Mouse (Mus musculus): Measurements from ENCODE around the gene Tssc4.

DNA sequence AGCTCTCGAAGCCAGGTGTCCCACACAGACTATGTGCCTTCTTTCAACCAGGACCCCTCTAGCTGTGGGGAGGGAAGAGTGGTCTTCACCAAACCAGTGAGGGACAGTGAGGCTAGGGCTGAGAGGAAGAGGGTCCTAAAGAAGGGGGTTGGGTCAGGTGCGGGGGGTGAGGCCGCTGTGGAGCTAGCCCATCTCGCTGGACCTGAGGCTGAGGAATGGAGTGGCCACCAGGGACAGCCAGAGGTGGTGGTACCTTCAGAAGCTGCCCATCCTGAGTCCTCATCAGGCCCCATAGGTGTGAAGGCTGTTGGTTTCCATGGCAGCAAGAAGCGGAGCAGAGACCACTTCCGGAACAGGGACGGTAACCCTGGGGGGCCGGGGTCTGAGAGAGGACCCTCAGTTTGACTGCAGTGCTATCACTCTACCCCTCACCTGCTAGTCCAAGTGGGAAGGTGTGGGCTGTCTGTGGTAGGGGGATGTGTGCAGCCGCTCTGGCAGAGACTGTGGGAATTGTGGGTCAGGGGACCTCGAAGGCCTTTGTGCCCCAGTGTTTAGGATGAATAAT lies 1.5 kb downstream of the Tssc4 start:
- TF ChIP-seq CTCF (IDR thresholded peaks at IDR 0.05; ENCODE audit: control insufficient read depth, insufficient read depth, insufficient read length) (no peak), CEBPB (IDR thresholded peaks at IDR 0.05; ENCODE audit: low read depth) (no peak), MAX (IDR thresholded peaks at IDR 0.05) (no peak), USF1 (IDR thresholded peaks at IDR 0.05; ENCODE audit: low read depth) (no peak)

All from C2C12 (cell line).